Mouse (Mus musculus): ENCODE measurements around the gene Arpc1b.
"Not testable (repeated sequence)": the region's sequence is repeated elsewhere in the genome, so short reads cannot be mapped to it uniquely, and the experiment has no call there.

Gene Arpc1b

GRCm38 (mm10) chr5:145114071-145114605, at the start of gene Arpc1b:
Gene Arpc1b (plus strand): TSS chr5:145114215.
- no peak for TF ChIP-seq POU5F1 (IDR thresholded peaks at IDR 0.05; ENCODE audit: borderline replicate concordance, low read length)
- no peak for TF ChIP-seq NANOG (IDR thresholded peaks at IDR 0.05; ENCODE audit: borderline replicate concordance, low read length)
- no peak for TF ChIP-seq CTCF (conservative IDR thresholded peaks at IDR 0.05; ENCODE audit: low read length)
- Histone ChIP-seq H3K4me1 (replicated peaks; ENCODE audit: low read depth, low read length) (peaks cover 62% of the 10 kb centered on the region), H3K4me3 (replicated peaks; ENCODE audit: low read length) (peak within 1 kb of the TSS; percentile 89), H3K27me3 (ENCODE audit: insufficient read depth, low read length) (peaks cover 9% of the 10 kb centered on the region), H3K36me3 (ENCODE audit: insufficient read depth, low read length) (peaks cover 20% of the 10 kb centered on the region), H3K9me3 (ENCODE audit: low read length) (no peaks in the 10 kb centered on the region)

GRCm38 (mm10) chr5:145064765-145065340, 49.2 kb upstream of the Arpc1b start:
- Histone ChIP-seq H3K36me3 (ENCODE audit: insufficient read depth, low read length) (0 out of 2 replicates have a peak, but pooled peaks cover 5% of the 10 kb centered on the region), H3K4me1 (replicated peaks; ENCODE audit: low read depth, low read length) (peaks cover 36% of the 10 kb centered on the region), H3K27me3 (ENCODE audit: insufficient read depth, low read length) (no peaks in the 10 kb centered on the region), H3K9me3 (ENCODE audit: low read length) (peaks cover 23% of the 10 kb centered on the region), H3K4me3 (replicated peaks; ENCODE audit: low read length) (no peak overlapping the region)
- TF ChIP-seq NANOG (IDR thresholded peaks at IDR 0.05; ENCODE audit: borderline replicate concordance, low read length): peak; percentile 73; the same call in 1 of the 2 replicates
- no peak for TF ChIP-seq POU5F1 (IDR thresholded peaks at IDR 0.05; ENCODE audit: borderline replicate concordance, low read length)

- TF ChIP-seq CTCF (conservative IDR thresholded peaks at IDR 0.05; ENCODE audit: low read length): no peak
These were observed 45.2 kb upstream of the Arpc1b start for GRCm38 (mm10) chr5:145068863-145069262.

GRCm38 (mm10) chr5:145069707-145070106, 44.3 kb upstream of the Arpc1b start:
- 0 out of 2 replicates have a peak, but pooled peaks cover 3% of the 10 kb centered on the region for H3K36me3 ChIP-seq (ENCODE audit: insufficient read depth, low read length)
- H3K9me3 ChIP-seq (ENCODE audit: low read length): peaks cover 5% of the 10 kb centered on the region
- 0 out of 2 replicates have a peak, but pooled peaks cover 2% of the 10 kb centered on the region for H3K27me3 ChIP-seq (ENCODE audit: insufficient read depth, low read length)
- H3K4me3 ChIP-seq (replicated peaks; ENCODE audit: low read length): no peak overlapping the region
- H3K4me1 ChIP-seq (replicated peaks; ENCODE audit: low read depth, low read length): peaks cover 23% of the 10 kb centered on the region
- TF ChIP-seq NANOG (IDR thresholded peaks at IDR 0.05; ENCODE audit: borderline replicate concordance, low read length) (no peak), CTCF (conservative IDR thresholded peaks at IDR 0.05; ENCODE audit: low read length) (peak; percentile 73), POU5F1 (IDR thresholded peaks at IDR 0.05; ENCODE audit: borderline replicate concordance, low read length) (no peak)

More at GRCm38 (mm10) chr5:145068863-145069262, 45.2 kb upstream of the Arpc1b start:
- Histone ChIP-seq H3K36me3 (ENCODE audit: insufficient read depth, low read length) (0 out of 2 replicates have a peak, but pooled peaks cover 3% of the 10 kb centered on the region), H3K4me1 (replicated peaks; ENCODE audit: low read depth, low read length) (peaks cover 24% of the 10 kb centered on the region), H3K27me3 (ENCODE audit: insufficient read depth, low read length) (0 out of 2 replicates have a peak, but pooled peaks cover 2% of the 10 kb centered on the region), H3K9me3 (ENCODE audit: low read length) (peaks cover 5% of the 10 kb centered on the region), H3K4me3 (replicated peaks; ENCODE audit: low read length) (no peak overlapping the region)

GRCm38 (mm10) chr5:145071342-145071741, 42.7 kb upstream of the Arpc1b start:
- Histone ChIP-seq H3K36me3 (ENCODE audit: insufficient read depth, low read length) (0 out of 2 replicates have a peak, but pooled peaks cover 3% of the 10 kb centered on the region), H3K27me3 (ENCODE audit: insufficient read depth, low read length) (0 out of 2 replicates have a peak, but pooled peaks cover 2% of the 10 kb centered on the region), H3K4me3 (replicated peaks; ENCODE audit: low read length) (no peak overlapping the region), H3K4me1 (replicated peaks; ENCODE audit: low read depth, low read length) (peaks cover 17% of the 10 kb centered on the region; the same call in 1 of the 2 replicates), H3K9me3 (ENCODE audit: low read length) (peaks cover 5% of the 10 kb centered on the region)
- TF ChIP-seq POU5F1 (IDR thresholded peaks at IDR 0.05; ENCODE audit: borderline replicate concordance, low read length) (no peak), CTCF (conservative IDR thresholded peaks at IDR 0.05; ENCODE audit: low read length) (peak; percentile 74)

- Histone ChIP-seq H3K4me1 (replicated peaks; ENCODE audit: low read depth, low read length) (0 out of 2 replicates have a peak, but pooled peaks cover 9% of the 10 kb centered on the region), H3K4me3 (replicated peaks; ENCODE audit: low read length) (no peak overlapping the region), H3K27me3 (ENCODE audit: insufficient read depth, low read length) (0 out of 2 replicates have a peak, but pooled peaks cover 2% of the 10 kb centered on the region), H3K36me3 (ENCODE audit: insufficient read depth, low read length) (no peaks in the 10 kb centered on the region), H3K9me3 (ENCODE audit: low read length) (no peaks in the 10 kb centered on the region)
- TF ChIP-seq POU5F1 (IDR thresholded peaks at IDR 0.05; ENCODE audit: borderline replicate concordance, low read length) (no peak), CTCF (conservative IDR thresholded peaks at IDR 0.05; ENCODE audit: low read length) (no peak), NANOG (IDR thresholded peaks at IDR 0.05; ENCODE audit: borderline replicate concordance, low read length) (no peak)
These were observed 38.9 kb upstream of the Arpc1b start for GRCm38 (mm10) chr5:145075081-145075480.

- H3K4me1 ChIP-seq (replicated peaks; ENCODE audit: low read depth, low read length): peaks cover 18% of the 10 kb centered on the region
- TF ChIP-seq POU5F1 (IDR thresholded peaks at IDR 0.05; ENCODE audit: borderline replicate concordance, low read length) (no peak), CTCF (conservative IDR thresholded peaks at IDR 0.05; ENCODE audit: low read length) (no peak), NANOG (IDR thresholded peaks at IDR 0.05; ENCODE audit: borderline replicate concordance, low read length) (no peak)
- no peaks in the 10 kb centered on the region for H3K27me3 ChIP-seq (ENCODE audit: insufficient read depth, low read length)
- H3K4me3 ChIP-seq (replicated peaks; ENCODE audit: low read length): no peak overlapping the region
- H3K36me3 ChIP-seq (ENCODE audit: insufficient read depth, low read length): no peaks in the 10 kb centered on the region
- no peaks in the 10 kb centered on the region for H3K9me3 ChIP-seq (ENCODE audit: low read length)
These were observed 32.0 kb upstream of the Arpc1b start for GRCm38 (mm10) chr5:145081866-145082613.

- not testable (repeated sequence) for H3K9me3 ChIP-seq (ENCODE audit: low read length); H3K27me3 ChIP-seq (ENCODE audit: insufficient read depth, low read length); H3K36me3 ChIP-seq (ENCODE audit: insufficient read depth, low read length)
- peak overlapping the region; percentile 90 for H3K4me3 ChIP-seq (replicated peaks; ENCODE audit: low read length)
- H3K4me1 ChIP-seq (replicated peaks; ENCODE audit: low read depth, low read length): peaks cover 18% of the 10 kb centered on the region
These were observed 30.8 kb upstream of the Arpc1b start for GRCm38 (mm10) chr5:145083201-145083600.
